Mouse (Mus musculus) testis, adult 2 months (tissue): ENCODE measurements at regions not wholly inside any gene's neighbourhood (a gene's known extent, or its start where the extent isn't known, plus 50 kb on each side); places are given as distances from the start of the nearest gene placed in this dataset.
A peak's percentile ranks its signal among the peaks of the same experiment; 100 is the strongest.
"Not testable (repeated sequence)": the region's sequence is repeated elsewhere in the genome, so short reads cannot be mapped to it uniquely, and the experiment has no call there.

ENCODE experiments used
- H3K27ac ChIP-seq: fragments of 200-500 bp; 2 replicates; pipeline ENCODE4 v1.5.1; 2012; ENCODE audit warnings: low read depth, low read length; ENCODE audit not compliant: control insufficient read depth, insufficient read depth
- H3K27me3 ChIP-seq: fragments of 200-500 bp; 2 replicates; pipeline ENCODE4 v1.6.1; 2012; ENCODE audit warnings: mild to moderate bottlenecking, low read length, moderate library complexity; ENCODE audit not compliant: control insufficient read depth, insufficient read depth
- H3K36me3 ChIP-seq: fragments of 200-500 bp; 2 replicates; pipeline ENCODE4 v1.6.1; 2012; ENCODE audit warnings: mild to moderate bottlenecking, low read length; ENCODE audit not compliant: control insufficient read depth, insufficient read depth
- H3K4me1 ChIP-seq: fragments of 200-500 bp; 2 replicates; pipeline ENCODE4 v1.6.1; 2012; ENCODE audit warnings: low read length; ENCODE audit not compliant: control insufficient read depth, insufficient read depth
- H3K4me3 ChIP-seq: fragments of 200-500 bp; 2 replicates; pipeline ENCODE4 v1.5.1; 2012; ENCODE audit warnings: low read depth, mild to moderate bottlenecking, low read length, moderate library complexity, mixed read lengths; ENCODE audit not compliant: control insufficient read depth
- CTCF ChIP-seq: fragments of 200-500 bp; IDR thresholded peaks from 2 replicates; pipeline ENCODE4 v1.5.1; 2012; ENCODE audit warnings: low read depth, mild to moderate bottlenecking, inconsistent platforms, low read length, moderate library complexity; ENCODE audit not compliant: control insufficient read depth, insufficient read depth, insufficient replicate concordance
- POLR2A ChIP-seq: fragments of 200-500 bp; IDR thresholded peaks from 2 replicates; pipeline ENCODE4 v1.6.1; 2012; ENCODE audit warnings: low read depth, mild to moderate bottlenecking, inconsistent platforms, low read length, moderate library complexity; ENCODE audit not compliant: control insufficient read depth

- Histone ChIP-seq H3K27me3 (no peaks in the 10 kb centered on the region), H3K27ac (no peak overlapping the region), H3K36me3 (no peaks in the 10 kb centered on the region), H3K4me1 (no peaks in the 10 kb centered on the region), H3K4me3 (no peak overlapping the region)
- TF ChIP-seq POLR2A (no peak), CTCF (no peak)
These were observed 65.4 kb downstream of the Chst1 start for GRCm38 (mm10) chr2:92664939-92665338.

DNA sequence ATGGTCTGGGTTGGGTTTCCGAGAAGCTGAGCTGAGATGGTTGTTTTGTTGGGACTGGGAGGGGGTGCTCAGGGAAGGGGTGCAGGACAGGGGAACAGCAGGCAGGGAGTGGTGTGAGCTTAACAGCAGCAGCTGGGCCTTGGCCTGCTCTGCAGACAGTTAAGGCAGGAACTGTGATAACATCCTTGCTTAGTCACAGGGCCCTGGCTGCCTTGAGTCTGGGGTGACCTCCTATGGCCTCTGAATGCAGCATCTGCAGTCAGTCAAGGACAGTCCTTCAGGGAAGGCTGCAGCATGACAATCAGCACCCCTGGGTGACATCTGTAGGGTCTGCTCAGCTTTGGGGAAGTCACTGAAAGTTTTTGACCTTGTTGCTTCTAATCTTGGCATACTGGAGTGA lies 67.7 kb downstream of the Chst1 start:
- Histone ChIP-seq H3K4me1 (no peaks in the 10 kb centered on the region), H3K27ac (no peak overlapping the region), H3K36me3 (no peaks in the 10 kb centered on the region), H3K4me3 (peak overlapping the region; percentile 4; the same call in 1 of the 2 replicates), H3K27me3 (no peaks in the 10 kb centered on the region)
- TF ChIP-seq POLR2A (no peak), CTCF (no peak)

DNA sequence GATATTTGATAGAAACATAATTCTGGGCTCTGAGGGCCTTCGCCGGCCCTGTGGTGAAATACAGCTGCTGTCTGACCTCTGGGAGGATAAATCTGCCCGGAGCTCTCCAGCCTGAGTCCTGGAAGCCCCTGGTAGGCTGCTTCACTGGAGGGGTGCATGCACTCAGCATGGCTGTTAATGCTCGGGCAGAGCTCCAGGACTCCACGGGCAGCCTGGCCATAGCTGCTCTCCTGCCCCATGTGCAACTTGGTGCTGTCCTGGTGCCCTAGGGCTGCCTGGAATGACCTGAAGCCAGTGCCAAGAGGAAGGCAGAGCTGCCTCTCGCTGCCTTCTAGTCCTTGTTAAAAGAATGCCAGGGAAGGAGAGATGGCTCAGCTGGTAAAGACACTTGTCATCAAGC lies 68.2 kb downstream of the Chst1 start:
- H3K4me1 ChIP-seq = no peaks in the 10 kb centered on the region
- no peak overlapping the region for H3K4me3 ChIP-seq
- no peak overlapping the region for H3K27ac ChIP-seq
- H3K36me3 ChIP-seq = no peaks in the 10 kb centered on the region
- TF ChIP-seq POLR2A = no peak
- no peak for TF ChIP-seq CTCF
- no peaks in the 10 kb centered on the region for H3K27me3 ChIP-seq

- not testable (repeated sequence) for H3K4me3 ChIP-seq, H3K27me3 ChIP-seq, H3K27ac ChIP-seq, H3K36me3 ChIP-seq, H3K4me1 ChIP-seq
These were observed 70.0 kb downstream of the Chst1 start for GRCm38 (mm10) chr2:92669431-92670081.

DNA sequence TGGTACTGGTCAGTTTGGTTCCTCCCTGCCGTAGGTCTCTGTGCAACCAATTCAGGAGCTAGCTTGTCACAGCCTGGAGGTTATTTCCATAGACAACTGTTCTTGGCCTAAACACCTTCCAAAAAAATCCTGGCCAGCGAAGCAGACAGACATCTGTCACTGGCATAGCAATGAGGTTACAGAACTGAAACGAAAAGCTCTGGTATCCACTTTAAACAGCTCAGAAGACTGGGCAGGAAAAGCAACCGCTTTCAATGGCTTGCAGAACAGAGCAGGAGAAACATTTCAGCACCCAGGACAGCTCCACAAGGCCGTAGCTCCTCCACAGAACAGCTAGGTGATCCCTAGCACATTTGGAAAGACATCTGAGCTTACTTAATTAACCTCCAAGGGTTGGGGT lies 72.1 kb downstream of the Chst1 start:
- TF ChIP-seq POLR2A (no peak), CTCF (no peak)
- no peaks in the 10 kb centered on the region for H3K27me3 ChIP-seq

DNA sequence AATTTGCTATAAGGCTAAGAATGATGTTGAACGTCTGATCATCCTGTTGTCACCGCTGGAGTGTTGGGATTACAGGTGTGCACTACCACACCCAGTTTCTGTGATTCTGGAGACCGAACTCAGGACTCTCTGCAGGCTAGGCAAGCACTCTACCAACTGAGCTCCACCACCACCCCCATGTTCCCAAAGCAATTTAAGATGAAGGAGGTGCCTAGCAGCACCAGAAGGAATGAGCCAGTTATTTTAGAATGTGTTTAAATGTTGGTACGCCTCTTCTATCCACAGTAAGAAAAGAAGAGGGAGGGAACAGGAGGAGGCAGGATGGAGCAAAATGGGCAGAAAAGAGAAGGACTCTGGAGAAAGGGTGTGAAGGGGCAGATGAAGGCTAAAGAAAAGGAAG lies 72.6 kb downstream of the Chst1 start:
- Histone ChIP-seq H3K4me3 (no peak overlapping the region), H3K4me1 (no peaks in the 10 kb centered on the region), H3K36me3 (no peaks in the 10 kb centered on the region), H3K27ac (no peak overlapping the region), H3K27me3 (no peaks in the 10 kb centered on the region)
- no peak for TF ChIP-seq POLR2A
- TF ChIP-seq CTCF = no peak

More for the DNA sequence above, 72.1 kb downstream of the Chst1 start:
- no peak overlapping the region for H3K4me3 ChIP-seq
- no peaks in the 10 kb centered on the region for H3K36me3 ChIP-seq
- H3K27ac ChIP-seq = no peak overlapping the region
- no peaks in the 10 kb centered on the region for H3K4me1 ChIP-seq

GRCm38 (mm10) chr2:92673064-92673813 lies 73.7 kb downstream of the Chst1 start:
- Histone ChIP-seq H3K27me3 (no peaks in the 10 kb centered on the region), H3K27ac (no peak overlapping the region), H3K4me1 (no peaks in the 10 kb centered on the region), H3K4me3 (no peak overlapping the region), H3K36me3 (no peaks in the 10 kb centered on the region)
- TF ChIP-seq CTCF (no peak), POLR2A (no peak)
